Mouse (Mus musculus) heart, postnatal 10 days (tissue): ENCODE results near the gene Satb1. TPM values are rescaled to one million over a fixed set of nuclear protein-coding genes. Genes with fewer than 3 reads are reported as not detected.

Experiments used
- DNase-seq, 2 experiments: peaks; one replicate each; pipeline ENCODE4 v3.0.0; 2021
- intact Hi-C: fragments of 180-260 bp; cut with DNase I; formaldehyde crosslinking; loops from one replicate; pipeline ENCODE4 v1.15.1; 2025
- total RNA-seq, 2 experiments: library from RNA; stranded (reverse); gene quantifications; 2 replicates each; pipeline ENCODE4 v1.2.3; 2021

Gene Satb1
- total RNA-seq, 2 experiments from 2014 or later: 28.9 to 35.1 TPM

DNA sequence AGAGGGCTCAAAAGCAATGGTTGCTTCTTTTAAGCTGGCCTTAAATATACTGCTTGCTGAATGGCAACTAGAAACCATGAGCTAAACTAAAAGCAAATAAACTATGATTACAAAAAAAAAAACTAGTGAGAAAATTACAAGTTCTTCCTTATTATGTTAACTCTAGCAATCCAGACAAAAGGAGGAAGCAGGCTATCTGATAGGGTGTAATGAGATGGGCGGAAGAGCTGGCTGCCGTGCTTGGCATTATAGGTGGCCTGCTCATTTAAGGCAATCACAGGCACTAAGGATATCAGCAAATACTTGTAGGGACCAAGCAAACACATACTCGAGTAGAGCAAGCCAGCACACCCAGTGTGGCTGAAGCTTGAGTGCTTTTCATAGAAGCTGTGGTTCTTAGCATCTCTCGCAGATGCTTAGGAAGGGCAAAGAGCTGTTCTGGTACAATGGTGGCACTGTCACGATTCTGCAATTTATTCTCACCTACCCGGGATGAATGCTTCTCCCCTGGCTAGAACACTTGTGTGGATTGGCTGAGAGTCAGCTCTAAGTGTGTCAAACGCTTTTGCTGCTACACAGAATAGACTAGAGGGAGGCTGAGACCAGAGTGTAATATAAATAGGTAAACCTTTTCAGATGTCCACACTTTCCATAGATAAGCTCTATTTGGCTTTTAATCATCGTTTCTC is 49.4 kb downstream of the Satb1 start:
- no peak for DNase-seq
- intact Hi-C loops: no loop called here

DNA sequence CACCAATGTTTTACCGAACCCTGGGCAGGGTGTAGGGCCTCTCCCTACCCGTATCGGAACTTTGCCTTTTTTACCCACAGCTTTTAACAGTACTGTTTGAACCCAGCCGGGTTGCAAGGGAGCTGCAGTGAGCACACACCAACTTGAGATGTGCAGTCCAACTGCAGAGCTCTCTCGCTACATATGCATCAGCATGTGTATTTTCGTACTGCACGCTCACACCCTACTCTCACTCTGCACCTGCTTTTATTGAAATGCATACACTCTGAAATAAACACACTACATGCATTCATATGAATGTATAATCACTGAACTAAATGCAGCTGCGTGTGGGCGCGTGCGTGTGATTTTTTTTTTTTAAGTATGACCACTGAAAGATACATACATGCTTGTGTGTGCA is 53.1 kb downstream of the Satb1 start:
- intact Hi-C loops: no loop called here
- no peak for DNase-seq

GRCm38 (mm10) chr17:51778961-51779360 is 54.1 kb downstream of the Satb1 start:
- intact Hi-C loops: loop anchor here (5.0 kb wide), 3 partner anchors 372 to 967 kb away; no protein-coding TSS in a partner anchor

GRCm38 (mm10) chr17:51777813-51778212 is 55.3 kb downstream of the Satb1 start:
- intact Hi-C loops: loop anchor here (5.0 kb wide), 3 partner anchors 371 to 966 kb away; no protein-coding TSS in a partner anchor
- DNase-seq: peak; percentile 33 to 57

More at GRCm38 (mm10) chr17:51778961-51779360, 54.1 kb downstream of the Satb1 start:
- no peak for DNase-seq

DNA sequence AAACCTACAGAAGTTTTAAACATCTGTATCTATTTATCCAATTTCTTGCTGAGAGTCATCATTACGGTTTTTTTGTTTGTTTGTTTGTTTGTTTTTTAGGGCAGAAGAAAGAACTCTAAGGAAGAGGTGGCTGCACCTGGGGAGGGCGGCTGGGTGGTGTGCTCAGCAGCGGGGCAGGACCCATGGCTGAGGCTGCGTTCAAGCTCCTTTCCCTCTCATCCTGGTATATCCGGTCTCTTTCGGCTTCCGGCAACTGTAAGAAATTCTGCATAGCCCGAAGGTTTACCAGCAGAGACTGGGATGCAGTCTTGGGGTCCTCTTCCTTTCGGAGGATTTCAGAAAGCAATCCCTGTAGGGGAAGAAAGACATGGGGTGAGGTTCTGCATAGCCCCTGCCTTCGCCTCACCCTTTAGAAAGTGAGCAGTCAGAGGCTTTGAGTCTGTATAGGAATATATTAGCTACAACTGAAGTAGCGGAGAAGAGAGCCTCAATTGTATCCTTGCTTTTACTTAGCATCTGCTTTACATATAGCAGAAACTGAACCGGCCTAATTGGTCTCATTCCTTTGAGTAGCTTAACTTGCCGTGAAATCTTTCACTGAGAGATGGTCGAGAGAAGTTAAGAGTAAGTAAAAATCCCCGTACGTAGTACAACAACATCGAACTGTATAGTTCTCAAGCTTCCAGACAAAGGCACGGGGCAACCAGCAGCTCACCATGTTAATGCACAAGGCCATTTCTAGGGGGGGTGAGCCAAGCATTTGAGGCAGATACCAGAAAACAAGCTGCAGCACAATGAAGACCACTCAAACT is 57.8 kb downstream of the Satb1 start:
- no peak for DNase-seq
- intact Hi-C loops: loop anchor here (5.0 kb wide), 3 partner anchors 368 to 963 kb away; no protein-coding TSS in a partner anchor

DNA sequence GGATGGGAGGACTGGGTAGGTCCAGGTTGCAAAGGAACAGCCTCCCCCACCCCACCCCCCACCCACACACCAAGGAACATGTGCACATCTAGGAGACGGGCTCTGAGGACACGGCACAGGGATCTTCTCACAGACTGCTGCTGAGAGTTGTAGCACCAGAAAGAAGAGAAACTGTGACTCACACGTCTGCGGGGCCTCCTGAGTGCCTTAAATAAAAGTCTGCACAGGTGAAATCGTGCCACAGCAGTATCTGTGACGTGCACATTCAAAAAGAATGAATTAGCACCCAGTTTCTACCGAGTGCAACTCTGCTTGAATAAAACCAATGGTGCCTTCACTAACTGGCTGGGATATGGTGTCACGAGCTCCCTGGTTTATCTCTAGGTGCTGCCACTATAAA is 69.5 kb downstream of the Satb1 start:
- intact Hi-C loops: no loop called here
- no peak for DNase-seq

GRCm38 (mm10) chr17:51762503-51762902 is 70.6 kb downstream of the Satb1 start:
- intact Hi-C loops: no loop called here

DNA sequence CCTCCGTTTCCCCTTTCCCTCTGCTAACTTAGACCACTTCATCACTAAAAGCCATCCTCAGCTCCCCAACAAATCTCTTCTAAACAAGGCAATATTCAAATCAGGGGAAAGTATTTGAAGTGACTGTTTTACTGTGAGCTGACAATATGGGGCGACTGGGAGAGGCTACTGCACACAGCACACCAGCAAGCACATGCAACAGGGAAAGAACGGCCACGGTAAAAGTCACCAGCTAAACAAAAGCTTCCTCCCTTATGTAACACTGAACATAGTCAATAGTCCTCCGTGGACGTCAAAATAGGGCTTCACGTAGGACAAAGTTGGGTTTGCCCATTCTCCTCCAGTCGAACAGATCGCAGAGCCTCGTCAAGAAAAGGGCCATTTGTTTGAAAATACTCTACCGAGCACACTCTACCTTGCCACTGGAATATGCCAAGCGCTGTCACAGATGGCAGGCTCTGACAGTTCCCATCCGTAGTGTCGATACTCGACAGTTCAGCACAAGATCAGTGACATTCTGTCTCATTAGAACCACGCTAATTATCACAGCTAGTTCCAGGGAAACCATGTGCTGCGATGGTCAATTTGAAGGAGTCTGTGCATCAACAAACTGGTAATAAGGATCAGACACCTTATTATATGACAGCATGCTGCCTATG is 72.0 kb downstream of the Satb1 start:
- intact Hi-C loops: no loop called here

More at GRCm38 (mm10) chr17:51762503-51762902, 70.6 kb downstream of the Satb1 start:
- no peak for DNase-seq

GRCm38 (mm10) chr17:51760251-51760887 is 72.7 kb downstream of the Satb1 start:
- intact Hi-C loops: no loop called here
- no peak for DNase-seq

More for the DNA sequence above, 72.0 kb downstream of the Satb1 start:
- DNase-seq: no peak

DNA sequence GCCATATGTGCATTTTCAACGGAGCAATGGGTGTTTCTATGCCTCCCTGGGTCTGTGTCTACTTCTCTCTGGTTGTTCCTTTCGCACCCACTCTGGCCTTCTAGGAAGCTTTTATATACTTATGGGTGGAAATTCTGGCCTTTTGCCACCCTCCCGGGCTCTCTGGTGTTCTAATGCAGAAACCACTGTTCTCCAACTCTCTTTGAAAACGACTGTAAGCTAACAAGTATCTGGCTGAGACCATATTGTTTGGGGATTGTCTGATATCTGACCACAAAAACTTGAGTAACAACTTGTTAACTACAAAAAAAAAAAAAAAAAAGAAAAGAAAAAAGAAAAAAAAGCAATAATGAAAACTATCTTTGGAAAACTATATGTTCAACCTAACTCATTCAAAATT is 73.6 kb downstream of the Satb1 start:
- DNase-seq: no peak
- intact Hi-C loops: no loop called here

- DNase-seq: no peak
- intact Hi-C loops: no loop called here
Measured at GRCm38 (mm10) chr17:51752142-51752541, 80.9 kb downstream of the Satb1 start.

- intact Hi-C loops: no loop called here
- DNase-seq: no peak
Measured at GRCm38 (mm10) chr17:51747204-51747603, 85.9 kb downstream of the Satb1 start.

- no peak for DNase-seq
- intact Hi-C loops: no loop called here
Measured at GRCm38 (mm10) chr17:51742502-51742901, 90.6 kb downstream of the Satb1 start.

DNA sequence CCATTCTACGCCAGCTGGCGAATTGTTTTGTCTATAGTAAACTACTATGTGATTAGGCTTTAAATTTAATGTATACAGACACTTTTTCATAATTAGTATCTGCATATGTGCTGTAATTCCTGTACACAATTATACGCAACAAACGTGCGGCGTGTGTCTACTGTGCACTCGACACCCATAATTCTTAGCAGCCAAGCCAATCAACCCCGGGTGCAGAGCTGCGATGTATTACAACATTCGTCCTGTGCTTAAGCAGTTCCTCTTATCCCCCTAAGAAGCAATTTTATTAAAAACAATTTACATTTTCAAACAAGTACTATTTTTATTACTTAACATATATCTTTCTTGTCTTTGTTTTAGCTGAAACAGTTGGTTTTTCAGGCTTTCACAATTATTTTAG is 92.0 kb downstream of the Satb1 start:
- no peak for DNase-seq
- intact Hi-C loops: no loop called here

GRCm38 (mm10) chr17:51740246-51740645 is 92.8 kb downstream of the Satb1 start:
- DNase-seq: no peak
- intact Hi-C loops: no loop called here

- DNase-seq: no peak
Measured at GRCm38 (mm10) chr17:51724486-51724885, 108.6 kb downstream of the Satb1 start.

GRCm38 (mm10) chr17:51695711-51696110 is 137.4 kb downstream of the Satb1 start:
- DNase-seq: no peak
- intact Hi-C loops: no loop called here

More at GRCm38 (mm10) chr17:51724486-51724885, 108.6 kb downstream of the Satb1 start:
- intact Hi-C loops: no loop called here

- intact Hi-C loops: no loop called here
- no peak for DNase-seq
Measured at GRCm38 (mm10) chr17:51695271-51695670, 137.8 kb downstream of the Satb1 start.

DNA sequence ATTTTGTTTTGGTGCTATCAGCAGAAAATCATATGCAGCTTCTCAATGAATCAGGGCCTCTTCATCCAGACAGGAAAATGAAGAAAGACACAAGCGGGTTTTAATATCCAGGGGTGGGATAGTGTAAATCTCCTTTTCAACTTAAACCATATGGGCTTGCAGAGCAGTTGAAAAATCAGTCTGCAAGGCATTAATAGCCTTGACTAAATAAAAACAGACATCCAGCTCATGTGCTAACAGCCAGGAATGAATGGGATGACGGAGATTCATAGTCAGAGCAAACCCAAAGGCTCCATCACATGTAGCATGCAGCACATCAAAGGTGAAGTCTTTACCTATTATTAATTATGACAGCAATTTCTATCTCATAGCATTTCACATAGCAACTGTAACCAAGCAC is 142.6 kb downstream of the Satb1 start:
- intact Hi-C loops: no loop called here
- DNase-seq: no peak

GRCm38 (mm10) chr17:51687226-51687625 is 145.9 kb downstream of the Satb1 start:
- no peak for DNase-seq
- intact Hi-C loops: no loop called here
